Mouse (Mus musculus): ENCODE results near the gene Kcnj8. TPM values are rescaled to one million over a fixed set of nuclear protein-coding genes. Genes with fewer than 3 reads are reported as not detected.

The Kcnj8 gene
- polyA plus RNA-seq, 1 experiment from 2014 or later, result 8.4 TPM

DNA sequence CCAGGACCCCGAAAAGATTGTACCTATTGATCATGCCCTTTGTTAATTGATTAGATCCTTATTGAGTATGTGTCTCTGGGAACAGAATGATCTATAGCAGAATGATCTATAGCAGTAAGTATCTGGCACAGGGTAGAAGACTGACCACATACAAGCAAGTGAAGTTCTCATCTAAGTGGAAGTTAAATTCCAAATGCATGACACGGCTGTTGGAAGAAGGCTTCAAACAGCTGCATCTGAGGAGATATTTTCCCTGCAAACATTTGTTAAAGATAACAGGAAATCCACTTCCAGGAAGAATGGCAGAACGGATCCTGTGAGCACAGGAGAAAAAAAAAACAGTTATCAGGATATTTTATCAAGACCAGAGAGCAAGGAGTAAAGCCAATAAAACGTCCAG lies 27.8 kb downstream of the Kcnj8 start:
- Histone ChIP-seq H3K4me3 (no peak overlapping the region), H3K27me3 (replicated peaks) (no peaks in the 10 kb centered on the region), H3K4me1 (no peaks in the 10 kb centered on the region), H3K4me2 (replicated peaks) (no peak overlapping the region), H3K9me3 (no peaks in the 10 kb centered on the region), H3K9ac (no peak overlapping the region), H3K36me3 (no peaks in the 10 kb centered on the region), H3K27ac (no peak overlapping the region)
- ATAC-seq (ENCODE audit: low FRiP score, low read depth), result no peak
- WGBS, result 79% methylated on average over 4 of the region's 4 CpGs

DNA sequence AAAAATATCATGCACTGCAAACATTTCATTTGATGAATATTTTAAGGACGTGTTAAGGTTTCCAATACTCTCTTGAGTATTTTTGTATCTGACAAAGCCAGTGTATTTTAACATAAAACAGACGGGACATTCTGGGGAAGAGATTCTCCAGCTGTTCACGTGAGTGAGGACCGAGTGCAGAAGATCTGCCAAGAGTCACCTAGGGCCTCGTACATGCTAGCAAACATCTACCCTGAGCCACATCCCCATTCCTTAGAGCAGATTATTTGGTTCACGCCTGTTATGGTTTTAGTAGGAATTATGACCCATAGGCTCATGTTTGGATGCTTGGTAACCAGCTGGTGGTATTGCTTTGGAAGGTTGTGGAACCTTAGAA lies 28.6 kb downstream of the Kcnj8 start:
- Histone ChIP-seq H3K27me3 (replicated peaks) (no peaks in the 10 kb centered on the region), H3K4me3 (no peak overlapping the region), H3K4me1 (no peaks in the 10 kb centered on the region), H3K9ac (no peak overlapping the region), H3K9me3 (no peaks in the 10 kb centered on the region), H3K36me3 (no peaks in the 10 kb centered on the region), H3K4me2 (replicated peaks) (no peak overlapping the region), H3K27ac (no peak overlapping the region)
- WGBS, result 86% methylated on average over 6 of the region's 6 CpGs
- ATAC-seq (ENCODE audit: low FRiP score, low read depth), result no peak

DNA sequence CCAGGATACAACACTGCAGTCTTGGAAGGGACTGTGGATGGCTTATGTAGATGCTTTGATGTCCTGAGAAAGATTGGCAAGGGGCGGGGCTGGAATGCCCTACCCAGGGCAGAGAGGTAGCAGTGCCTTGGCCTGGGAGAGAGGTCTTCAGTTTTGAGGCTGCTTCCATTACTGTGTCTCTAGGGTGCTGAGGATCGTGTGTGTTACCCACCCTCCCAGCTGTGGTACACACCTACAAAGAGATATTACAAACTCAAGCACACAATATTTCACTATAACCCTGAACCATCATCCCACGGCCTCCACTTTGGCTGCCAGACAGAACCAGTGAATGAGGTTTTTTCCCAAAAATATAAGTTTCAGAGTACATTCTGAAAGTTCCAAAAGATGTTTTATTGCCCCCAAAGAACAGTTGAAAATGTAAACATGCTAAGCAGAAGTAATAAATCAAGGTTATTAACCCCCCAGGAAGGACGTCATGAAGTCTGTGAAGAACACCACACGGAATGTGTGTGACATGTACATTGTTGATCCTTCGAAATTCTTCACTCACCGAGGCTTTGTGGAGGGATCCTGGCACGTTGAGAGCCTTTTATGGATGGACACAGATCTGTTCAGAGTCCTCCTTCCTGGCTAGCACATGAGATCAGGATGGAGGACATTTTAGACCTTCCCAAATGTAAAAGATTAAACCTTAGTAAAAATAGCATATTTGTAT lies 29.2 kb downstream of the Kcnj8 start:
- H3K9me3 ChIP-seq, result no peaks in the 10 kb centered on the region
- H3K9ac ChIP-seq, result no peak overlapping the region
- no peaks in the 10 kb centered on the region for H3K4me1 ChIP-seq
- WGBS, result 78% methylated on average over 8 of the region's 8 CpGs
- no peak overlapping the region for H3K4me3 ChIP-seq
- no peak overlapping the region for H3K27ac ChIP-seq
- no peaks in the 10 kb centered on the region for H3K27me3 ChIP-seq (replicated peaks)
- no peak for ATAC-seq (ENCODE audit: low FRiP score, low read depth)
- H3K4me2 ChIP-seq (replicated peaks), result no peak overlapping the region
- H3K36me3 ChIP-seq, result no peaks in the 10 kb centered on the region

DNA sequence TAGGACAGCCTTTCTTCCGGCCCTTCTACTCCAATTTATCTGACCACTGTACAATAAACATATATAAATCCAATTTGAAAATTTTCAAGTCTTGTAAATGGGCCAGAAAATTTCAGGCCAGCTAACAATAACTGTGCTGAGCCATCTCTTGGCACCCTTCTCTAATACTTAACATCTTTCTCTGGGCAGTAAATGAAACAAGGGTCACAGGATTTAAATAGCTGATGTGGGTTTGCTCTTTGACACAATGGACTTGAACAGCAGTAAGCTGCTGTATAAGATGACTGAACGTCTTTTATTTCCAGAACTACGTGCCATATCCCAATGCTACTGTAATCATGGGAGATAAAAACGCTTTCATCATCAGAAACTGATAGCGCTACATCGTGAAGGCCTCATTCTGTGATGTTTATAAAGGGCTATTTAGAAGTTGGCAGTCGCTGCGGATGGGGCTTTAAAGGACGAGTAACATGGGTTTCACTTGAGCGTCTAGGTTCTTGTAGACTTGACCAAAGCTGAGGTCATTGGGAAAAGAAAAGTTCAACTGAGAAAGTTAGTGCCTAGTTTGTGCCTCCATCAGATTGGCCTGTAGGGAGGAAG lies 30.8 kb downstream of the Kcnj8 start:
- Histone ChIP-seq H3K9ac (no peak overlapping the region), H3K36me3 (no peaks in the 10 kb centered on the region), H3K27ac (no peak overlapping the region), H3K27me3 (replicated peaks) (no peaks in the 10 kb centered on the region), H3K9me3 (no peaks in the 10 kb centered on the region), H3K4me3 (no peak overlapping the region), H3K4me2 (replicated peaks) (no peak overlapping the region), H3K4me1 (no peaks in the 10 kb centered on the region)
- WGBS, result 90% methylated on average over 10 of the region's 10 CpGs
- ATAC-seq (ENCODE audit: low FRiP score, low read depth), result no peak

DNA sequence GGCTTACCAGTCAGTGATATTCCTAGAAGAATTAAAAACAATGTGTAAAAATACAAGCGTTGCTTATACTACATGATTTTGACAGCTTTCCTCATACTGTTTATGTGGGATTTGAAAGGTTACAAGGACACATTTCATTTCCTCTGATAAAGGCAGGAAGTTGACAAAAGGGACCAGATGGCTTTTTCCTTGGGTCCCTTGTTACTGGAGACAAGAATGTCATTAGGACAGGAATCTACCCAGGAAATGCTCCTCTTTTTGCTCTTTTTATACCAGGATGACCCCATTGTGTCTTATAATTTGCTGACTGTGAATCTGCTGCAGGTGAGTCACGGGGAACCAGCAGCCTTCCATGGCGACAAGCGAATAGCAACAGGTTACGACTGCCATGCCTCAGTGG lies 31.3 kb downstream of the Kcnj8 start:
- Histone ChIP-seq H3K27me3 (replicated peaks) (no peaks in the 10 kb centered on the region), H3K4me2 (replicated peaks) (no peak overlapping the region), H3K36me3 (no peaks in the 10 kb centered on the region), H3K9me3 (no peaks in the 10 kb centered on the region), H3K27ac (no peak overlapping the region), H3K4me3 (no peak overlapping the region), H3K9ac (no peak overlapping the region), H3K4me1 (no peaks in the 10 kb centered on the region)
- 89% methylated on average over 5 of the region's 5 CpGs for WGBS
- ATAC-seq (ENCODE audit: low FRiP score, low read depth), result no peak

DNA sequence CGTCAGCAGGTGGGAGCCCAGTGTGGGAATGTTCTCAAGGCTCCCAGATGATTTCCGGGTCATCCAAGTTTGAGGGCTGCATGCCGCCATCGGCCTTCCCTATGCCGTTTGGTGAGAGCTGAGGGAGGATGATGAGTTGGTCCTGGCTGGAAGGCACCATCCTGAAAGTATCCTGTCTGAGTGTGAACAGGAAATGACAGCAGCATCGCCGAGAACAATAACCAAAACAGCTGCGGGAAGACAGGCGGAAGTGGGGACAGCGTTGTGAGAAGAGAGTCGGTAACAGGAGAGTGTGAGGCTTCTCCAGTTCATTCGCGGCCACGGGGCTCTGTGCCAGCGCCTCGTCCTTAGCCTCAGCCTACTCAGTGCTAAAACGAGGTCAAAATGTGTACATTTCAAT lies 32.9 kb downstream of the Kcnj8 start:
- Histone ChIP-seq H3K36me3 (no peaks in the 10 kb centered on the region), H3K9ac (no peak overlapping the region), H3K27ac (no peak overlapping the region), H3K4me3 (no peak overlapping the region), H3K27me3 (replicated peaks) (no peaks in the 10 kb centered on the region), H3K9me3 (no peaks in the 10 kb centered on the region), H3K4me1 (no peaks in the 10 kb centered on the region), H3K4me2 (replicated peaks) (no peak overlapping the region)
- ATAC-seq (ENCODE audit: low FRiP score, low read depth), result no peak
- 89% methylated on average over 17 of the region's 17 CpGs for WGBS

DNA sequence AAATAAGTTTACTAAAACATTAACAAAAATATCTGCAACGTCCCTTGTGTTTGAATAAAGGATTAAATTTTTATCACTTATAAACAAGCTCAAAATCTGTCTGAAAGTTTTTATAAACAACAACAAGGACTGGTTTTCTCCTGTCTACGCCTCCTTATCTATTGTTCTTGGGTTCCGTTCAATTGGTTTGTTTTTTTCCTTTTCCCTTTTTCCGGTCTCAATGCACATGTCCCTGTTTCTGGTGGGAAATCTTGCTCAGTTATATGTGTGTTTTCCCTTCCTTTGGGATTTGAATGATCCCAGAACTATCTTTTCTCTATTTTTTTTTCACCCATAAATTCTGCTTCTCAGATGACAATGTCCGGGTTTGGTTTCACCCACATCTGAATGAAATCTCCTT lies 38.0 kb downstream of the Kcnj8 start:
- H3K4me1 ChIP-seq, result no peaks in the 10 kb centered on the region
- no peak overlapping the region for H3K4me2 ChIP-seq (replicated peaks)
- no peak overlapping the region for H3K4me3 ChIP-seq
- H3K36me3 ChIP-seq, result no peaks in the 10 kb centered on the region
- no peaks in the 10 kb centered on the region for H3K27me3 ChIP-seq (replicated peaks)
- ATAC-seq (ENCODE audit: low FRiP score, low read depth), result no peak
- no peaks in the 10 kb centered on the region for H3K9me3 ChIP-seq
- H3K27ac ChIP-seq, result no peak overlapping the region
- H3K9ac ChIP-seq, result no peak overlapping the region
- 85% methylated on average over 5 of the region's 5 CpGs for WGBS

DNA sequence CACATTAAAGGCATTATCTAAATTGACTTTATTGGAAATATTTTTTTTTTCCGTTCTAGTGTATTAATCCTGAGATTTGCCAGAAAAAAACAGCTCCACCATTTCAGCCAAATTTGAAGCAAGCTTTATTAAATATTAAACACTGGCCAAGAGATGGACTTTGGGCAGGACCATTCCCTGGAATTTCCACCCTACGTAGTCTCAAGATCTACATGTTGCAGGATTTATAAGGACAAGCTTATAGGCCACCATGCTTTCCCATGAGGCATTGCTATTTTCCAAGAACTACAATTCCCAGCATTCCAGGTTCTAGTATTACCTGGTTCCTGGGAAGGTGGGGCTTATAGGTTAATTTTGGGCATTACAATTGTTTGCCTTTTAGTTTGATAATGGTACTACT lies 38.7 kb downstream of the Kcnj8 start:
- no peak for ATAC-seq (ENCODE audit: low FRiP score, low read depth)
- Histone ChIP-seq H3K9ac (no peak overlapping the region), H3K36me3 (no peaks in the 10 kb centered on the region), H3K9me3 (no peaks in the 10 kb centered on the region), H3K4me3 (no peak overlapping the region), H3K4me1 (no peaks in the 10 kb centered on the region), H3K27me3 (replicated peaks) (no peaks in the 10 kb centered on the region), H3K27ac (no peak overlapping the region), H3K4me2 (replicated peaks) (no peak overlapping the region)
- WGBS, result 97% methylated on average over 2 of the region's 2 CpGs

DNA sequence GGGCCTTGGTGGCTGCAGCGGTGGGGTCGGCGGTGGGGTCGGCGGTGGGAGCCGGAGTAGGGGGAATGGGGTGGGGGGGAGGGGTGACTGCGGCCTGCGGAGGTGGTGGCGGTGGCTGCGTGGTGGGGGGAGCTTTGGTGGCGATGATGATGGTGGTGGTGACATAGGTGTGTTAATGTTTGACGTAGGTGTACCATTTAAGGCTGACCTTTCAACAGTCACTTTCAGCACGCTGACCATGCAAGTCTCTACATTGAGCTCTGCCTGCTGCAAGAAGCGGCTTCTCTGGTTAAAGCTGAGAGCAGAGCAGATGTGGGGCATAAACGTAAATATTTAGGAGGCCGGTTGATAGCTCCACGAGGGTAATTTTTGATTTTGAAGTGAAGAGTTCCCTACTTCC lies 39.3 kb downstream of the Kcnj8 start:
- ATAC-seq (ENCODE audit: low FRiP score, low read depth), result no peak
- H3K4me1 ChIP-seq, result no peaks in the 10 kb centered on the region
- H3K36me3 ChIP-seq, result no peaks in the 10 kb centered on the region
- H3K9ac ChIP-seq, result no peak overlapping the region
- H3K27me3 ChIP-seq (replicated peaks), result no peaks in the 10 kb centered on the region
- no peak overlapping the region for H3K27ac ChIP-seq
- no peak overlapping the region for H3K4me3 ChIP-seq
- H3K4me2 ChIP-seq (replicated peaks), result no peak overlapping the region
- no peaks in the 10 kb centered on the region for H3K9me3 ChIP-seq
- WGBS, result 93% methylated on average over 17 of the region's 17 CpGs

DNA sequence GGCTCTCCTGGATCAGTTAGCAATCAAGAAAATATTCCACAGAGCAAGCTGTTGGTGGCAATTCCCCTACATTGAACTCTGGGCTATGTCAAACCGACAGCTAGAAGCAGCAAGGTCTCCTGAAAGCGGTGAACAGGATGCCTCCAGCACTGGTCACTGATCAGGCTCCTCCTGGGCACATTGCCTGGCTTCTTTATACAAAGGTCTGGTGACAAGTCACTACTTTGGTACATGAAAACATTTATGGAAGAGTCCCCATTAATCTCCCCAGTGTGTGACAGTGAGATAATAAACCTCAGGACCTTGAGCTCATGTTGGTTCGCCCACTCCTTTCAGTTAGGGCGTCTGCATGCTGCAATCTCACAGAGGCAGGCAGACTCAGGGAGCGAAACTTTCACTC lies 41.0 kb downstream of the Kcnj8 start:
- Histone ChIP-seq H3K27ac (no peak overlapping the region), H3K4me1 (no peaks in the 10 kb centered on the region), H3K27me3 (replicated peaks) (no peaks in the 10 kb centered on the region), H3K9me3 (no peaks in the 10 kb centered on the region), H3K4me3 (no peak overlapping the region), H3K9ac (no peak overlapping the region), H3K4me2 (replicated peaks) (no peak overlapping the region), H3K36me3 (no peaks in the 10 kb centered on the region)
- ATAC-seq (ENCODE audit: low FRiP score, low read depth), result no peak
- WGBS, result 68% methylated on average over 5 of the region's 5 CpGs

DNA sequence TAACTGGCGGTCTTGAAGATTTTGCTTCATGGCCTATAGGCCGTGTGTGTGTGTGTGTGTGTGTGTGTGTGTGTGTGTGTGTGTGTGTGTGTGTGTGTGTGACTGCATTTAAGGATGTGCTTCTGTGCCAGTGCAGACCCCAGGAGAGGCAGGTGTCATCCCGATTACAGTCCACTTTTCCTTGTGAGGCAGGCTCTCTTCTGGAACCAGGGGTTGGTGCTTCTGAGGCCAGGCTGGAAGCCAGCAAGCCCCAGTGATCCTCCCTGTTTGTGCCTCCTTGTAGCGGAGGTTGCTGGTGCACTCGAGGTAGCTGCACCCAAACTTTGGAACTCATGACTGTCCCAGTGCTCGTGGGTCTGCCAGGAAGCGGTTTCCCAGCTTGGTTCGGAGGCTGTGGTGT lies 41.7 kb downstream of the Kcnj8 start:
- H3K36me3 ChIP-seq, result no peaks in the 10 kb centered on the region
- no peaks in the 10 kb centered on the region for H3K27me3 ChIP-seq (replicated peaks)
- H3K9ac ChIP-seq, result no peak overlapping the region
- ATAC-seq (ENCODE audit: low FRiP score, low read depth), result no peak
- 84% methylated on average over 8 of the region's 8 CpGs for WGBS
- H3K4me3 ChIP-seq, result no peak overlapping the region
- no peaks in the 10 kb centered on the region for H3K4me1 ChIP-seq
- no peaks in the 10 kb centered on the region for H3K9me3 ChIP-seq
- no peak overlapping the region for H3K4me2 ChIP-seq (replicated peaks)
- H3K27ac ChIP-seq, result no peak overlapping the region

DNA sequence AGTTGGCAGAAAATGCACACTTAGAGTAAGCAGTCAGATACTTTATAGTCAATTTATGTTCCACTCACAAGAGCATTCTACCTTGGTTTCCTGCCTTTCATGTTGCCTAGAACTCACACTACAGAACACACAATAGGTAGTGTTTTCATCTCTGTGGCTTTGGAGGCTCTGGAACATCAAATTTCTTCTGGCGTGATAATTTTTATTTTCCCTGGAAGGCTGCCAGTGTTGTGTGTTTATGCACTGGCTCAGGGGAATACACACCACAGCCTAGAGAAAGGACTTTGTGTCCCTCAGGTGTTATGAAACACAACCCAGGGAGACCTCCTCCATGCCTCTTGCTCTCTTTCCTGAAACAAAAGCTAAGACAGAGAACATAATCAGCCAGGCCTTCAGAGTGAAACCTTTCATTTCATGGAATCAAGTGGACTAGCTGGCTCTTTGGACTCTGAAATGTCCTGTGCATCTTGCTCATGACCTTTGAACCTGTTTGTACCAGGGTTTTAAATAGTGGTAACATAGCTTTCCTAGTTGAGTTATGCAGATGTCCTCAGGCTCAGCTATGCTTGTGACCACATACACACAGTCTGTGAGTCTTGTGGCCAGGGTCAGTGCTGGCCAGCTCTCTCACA lies 43.4 kb downstream of the Kcnj8 start:
- ATAC-seq (ENCODE audit: low FRiP score, low read depth), result no peak
- no peaks in the 10 kb centered on the region for H3K27me3 ChIP-seq (replicated peaks)
- H3K27ac ChIP-seq, result no peak overlapping the region
- no peak overlapping the region for H3K9ac ChIP-seq
- H3K4me1 ChIP-seq, result no peaks in the 10 kb centered on the region
- WGBS, result 63% methylated on average over 1 of the region's 1 CpGs
- H3K36me3 ChIP-seq, result no peaks in the 10 kb centered on the region
- no peaks in the 10 kb centered on the region for H3K9me3 ChIP-seq
- H3K4me3 ChIP-seq, result no peak overlapping the region
- H3K4me2 ChIP-seq (replicated peaks), result no peak overlapping the region
